Mouse (Mus musculus) urinary bladder, adult 18-20 months (tissue): ENCODE results near the gene Zmynd8.

Experiments used
- DNase-seq, 2 experiments: peaks; one replicate each; pipeline ENCODE4 v3.0.0; 2022; ENCODE audit warnings: low spot score in 2 of 2, mixed read lengths in 2 of 2

Zmynd8 gene

GRCm38 (mm10) chr2:165898202-165899194 lies at the start of gene Zmynd8:
Zmynd8 (minus strand) TSS chr2:165899016.
- no peak for DNase-seq

GRCm38 (mm10) chr2:165948007-165948406 lies 49.2 kb upstream of the Zmynd8 start:
- no peak for DNase-seq

GRCm38 (mm10) chr2:165946046-165946564 lies 47.3 kb upstream of the Zmynd8 start:
- no peak for DNase-seq

GRCm38 (mm10) chr2:165944576-165945351 lies 45.9 kb upstream of the Zmynd8 start:
- no peak for DNase-seq

- DNase-seq = no peak
Measured at GRCm38 (mm10) chr2:165943113-165943512, 44.3 kb upstream of the Zmynd8 start.

- DNase-seq = no peak
Measured at GRCm38 (mm10) chr2:165936106-165936505, 37.3 kb upstream of the Zmynd8 start.

- DNase-seq = no peak
Measured at GRCm38 (mm10) chr2:165927705-165928104, 28.9 kb upstream of the Zmynd8 start.

- no peak for DNase-seq
Measured at GRCm38 (mm10) chr2:165926191-165926590, 27.4 kb upstream of the Zmynd8 start.

GRCm38 (mm10) chr2:165925144-165925543 lies 26.3 kb upstream of the Zmynd8 start:
- DNase-seq = no peak

GRCm38 (mm10) chr2:165924695-165925094 lies 25.9 kb upstream of the Zmynd8 start:
- DNase-seq = no peak

GRCm38 (mm10) chr2:165923715-165924114 lies 24.9 kb upstream of the Zmynd8 start:
- DNase-seq = no peak

- DNase-seq = no peak
Measured at GRCm38 (mm10) chr2:165922994-165923393, 24.2 kb upstream of the Zmynd8 start.

- no peak for DNase-seq
Measured at GRCm38 (mm10) chr2:165922047-165922728, 23.4 kb upstream of the Zmynd8 start.

GRCm38 (mm10) chr2:165914298-165914697 lies 15.5 kb upstream of the Zmynd8 start:
- peak; percentile 93 to 94 for DNase-seq

- no peak for DNase-seq
Measured at GRCm38 (mm10) chr2:165913073-165913472, 14.3 kb upstream of the Zmynd8 start.

GRCm38 (mm10) chr2:165909731-165910130 lies 10.9 kb upstream of the Zmynd8 start:
- DNase-seq = peak in 1 of 2 experiments; percentile 59

GRCm38 (mm10) chr2:165907199-165907598 lies 8.4 kb upstream of the Zmynd8 start:
- DNase-seq = no peak

- DNase-seq = no peak
Measured at GRCm38 (mm10) chr2:165906332-165906945, 7.6 kb upstream of the Zmynd8 start.

- DNase-seq = no peak
Measured at GRCm38 (mm10) chr2:165901127-165901384, 2.2 kb upstream of the Zmynd8 start.

GRCm38 (mm10) chr2:165900351-165901126 lies 1.7 kb upstream of the Zmynd8 start:
- DNase-seq = no peak

- no peak for DNase-seq
Measured at GRCm38 (mm10) chr2:165899923-165900322, 1.1 kb upstream of the Zmynd8 start.
